Mouse (Mus musculus): Measurements from ENCODE around the gene Mex3a. TPM values are rescaled to one million over a fixed set of nuclear protein-coding genes. Genes with fewer than 3 reads are reported as not detected.

Gene Mex3a
- polyA plus RNA-seq, 1 experiment from 2014 or later: 37.7 TPM

DNA sequence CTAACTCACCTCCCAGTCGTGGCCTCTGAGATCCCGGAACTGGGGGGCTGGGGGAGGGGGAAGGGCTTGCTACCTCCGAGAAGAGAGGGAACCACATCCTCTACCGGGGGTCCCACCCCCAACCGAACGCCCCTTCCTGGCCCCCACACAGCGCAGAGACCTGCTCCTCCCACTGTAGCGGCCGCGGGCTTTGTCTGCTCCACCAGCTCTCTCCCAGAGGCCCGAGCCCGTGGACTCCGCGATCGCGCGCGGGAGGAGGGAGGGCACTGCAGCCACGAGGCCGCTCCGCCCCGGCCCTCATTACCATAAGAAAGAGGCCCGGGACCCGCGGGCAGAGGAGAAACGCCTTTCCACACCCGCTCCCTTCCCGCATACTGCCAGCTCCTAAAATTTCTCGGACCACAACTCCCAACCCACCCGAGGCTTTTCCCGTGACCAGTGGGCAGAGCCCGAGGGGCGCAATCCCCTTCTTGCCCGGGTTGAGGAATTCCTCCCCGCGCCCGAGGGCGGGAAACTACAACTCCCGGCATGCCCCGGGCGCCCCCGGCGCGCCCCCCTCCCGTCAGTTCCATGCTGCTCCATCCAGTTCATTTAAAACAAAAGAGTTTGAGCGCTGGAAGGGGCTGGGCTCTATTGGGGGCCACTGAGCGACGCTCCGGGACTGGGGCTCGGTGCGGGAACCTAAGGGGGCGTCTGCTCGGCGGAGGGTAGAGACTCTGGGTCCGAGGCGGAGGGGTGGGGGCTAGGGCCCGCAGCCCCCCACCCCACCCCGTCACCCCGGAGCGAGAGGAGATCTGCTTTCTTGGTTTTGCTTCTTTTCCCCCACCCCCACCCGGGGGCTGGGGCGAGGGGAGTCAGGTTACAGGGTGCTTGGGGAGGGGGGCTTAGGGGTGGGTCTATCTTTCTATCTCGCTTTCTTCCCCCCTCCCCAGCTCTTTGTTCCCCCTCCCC lies 572 bp upstream of the Mex3a start:
- ATAC-seq (ENCODE audit: insufficient number of reproducible peaks, insufficient read depth, low FRiP score, low TSS enrichment): peak; percentile 84
- H3K4me1 ChIP-seq: peaks cover 53% of the 10 kb centered on the region

DNA sequence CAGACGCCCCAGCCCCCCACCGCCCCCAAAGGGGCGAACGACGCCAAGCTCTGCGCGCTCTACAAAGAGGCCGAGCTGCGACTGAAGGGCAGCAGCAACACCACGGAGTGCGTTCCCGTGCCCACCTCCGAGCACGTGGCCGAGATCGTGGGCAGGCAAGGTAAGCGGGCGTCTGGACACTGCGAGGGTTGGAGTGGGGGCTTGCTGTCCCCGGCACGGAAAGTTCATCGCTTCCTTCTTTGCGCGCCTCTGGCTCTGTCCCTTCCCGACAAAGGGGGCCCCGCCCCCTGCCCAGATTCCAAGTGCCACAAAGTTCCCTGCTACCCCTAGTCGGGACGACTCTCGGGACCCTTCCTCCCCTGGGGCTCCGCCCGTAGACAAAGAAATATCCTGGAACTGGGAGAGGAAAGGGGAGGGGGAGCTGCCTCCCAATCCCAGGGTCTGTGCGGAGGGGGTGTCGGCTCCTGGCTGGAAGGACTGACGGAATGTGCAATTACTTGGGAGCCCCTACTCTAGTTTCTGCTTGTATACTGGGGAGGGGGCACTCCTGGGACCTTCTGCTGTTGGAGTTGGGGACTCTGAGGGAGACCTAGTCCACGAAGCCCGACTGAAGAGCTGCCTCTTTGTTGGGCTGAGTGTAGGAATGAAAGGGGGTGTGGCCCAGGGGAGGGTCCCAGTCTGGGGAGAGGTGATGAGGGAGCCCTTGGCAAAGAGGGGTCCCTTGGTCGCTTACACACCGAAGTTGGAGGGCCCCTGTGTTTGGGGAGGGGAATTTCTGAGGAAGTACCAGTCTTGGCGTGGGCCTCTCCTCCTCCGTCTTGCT lies 705 bp downstream of the Mex3a start:
- Histone ChIP-seq H3K4me2 (replicated peaks) (peak overlapping the region; percentile 96), H3K9ac (peak overlapping the region; percentile 98), H3K27ac (peak overlapping the region; percentile 99), H3K9me3 (no peaks in the 10 kb centered on the region), H3K4me3 (peak overlapping the region; percentile 85), H3K36me3 (peaks cover 21% of the 10 kb centered on the region), H3K4me1 (peaks cover 60% of the 10 kb centered on the region), H3K27me3 (no peaks in the 10 kb centered on the region)
- WGBS: under 1% methylated on average over 40 of the region's 40 CpGs
- ATAC-seq (ENCODE audit: insufficient number of reproducible peaks, insufficient read depth, low FRiP score, low TSS enrichment): peak; percentile 36

More for the DNA sequence above, 572 bp upstream of the Mex3a start:
- Histone ChIP-seq H3K9ac (peak overlapping the region; percentile 98), H3K36me3 (peaks cover 8% of the 10 kb centered on the region), H3K27me3 (no peaks in the 10 kb centered on the region), H3K4me2 (replicated peaks) (peak overlapping the region; percentile 78), H3K27ac (peak overlapping the region; percentile 99), H3K4me3 (peak overlapping the region; percentile 85), H3K9me3 (no peaks in the 10 kb centered on the region)
- under 1% methylated on average over 59 of the region's 63 CpGs for WGBS

DNA sequence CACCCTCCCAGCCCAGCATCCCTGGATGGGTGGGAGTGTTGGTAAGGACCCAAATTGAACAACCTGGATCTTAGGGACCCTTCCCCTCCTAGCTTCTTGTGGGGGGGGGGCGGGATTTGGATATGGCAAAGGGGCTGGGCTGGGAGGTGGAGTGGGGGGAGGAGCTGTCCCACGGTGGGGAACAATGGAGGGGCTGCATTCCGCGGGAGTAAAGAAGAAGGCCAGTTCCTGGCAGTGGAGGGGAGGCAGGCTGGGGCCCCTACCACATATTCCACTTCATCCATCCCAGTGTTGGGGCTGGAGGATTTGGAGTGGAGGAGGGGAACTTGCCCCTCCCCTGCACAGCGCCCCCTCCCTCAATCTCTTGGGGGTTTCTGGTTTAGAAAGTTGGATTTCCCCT lies 1.5 kb downstream of the Mex3a start:
- Histone ChIP-seq H3K4me3 (peak overlapping the region; percentile 85), H3K4me2 (replicated peaks) (peak overlapping the region; percentile 96), H3K27ac (peak overlapping the region; percentile 99), H3K36me3 (peaks cover 29% of the 10 kb centered on the region), H3K27me3 (no peaks in the 10 kb centered on the region), H3K4me1 (peaks cover 61% of the 10 kb centered on the region), H3K9me3 (no peaks in the 10 kb centered on the region), H3K9ac (peak overlapping the region; percentile 98)
- 0% methylated on average over 4 of the region's 5 CpGs for WGBS
- no peak for ATAC-seq (ENCODE audit: insufficient number of reproducible peaks, insufficient read depth, low FRiP score, low TSS enrichment)

DNA sequence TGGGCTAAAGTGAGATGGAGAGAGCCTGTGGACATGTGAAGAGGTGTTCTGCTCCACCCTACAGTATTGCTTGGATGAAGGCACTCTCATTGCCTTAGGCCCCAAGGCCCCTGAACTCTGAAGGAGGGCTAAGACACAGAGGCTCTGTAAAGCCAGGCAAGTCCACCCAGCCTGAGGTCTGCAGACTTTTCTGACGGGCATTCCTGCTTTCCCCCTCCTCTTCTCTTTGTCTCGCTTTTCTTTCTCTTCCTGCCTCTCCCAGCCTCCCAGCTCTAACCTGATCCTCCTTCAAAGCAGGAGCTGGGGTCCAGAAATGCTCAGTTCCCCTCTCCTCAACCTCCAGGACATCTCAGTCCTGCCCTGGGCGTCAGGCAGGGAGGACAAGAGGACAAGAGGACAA lies 2.8 kb downstream of the Mex3a start:
- H3K9ac ChIP-seq: peak overlapping the region; percentile 98
- H3K9me3 ChIP-seq: no peaks in the 10 kb centered on the region
- H3K4me2 ChIP-seq (replicated peaks): peak overlapping the region; percentile 96
- H3K36me3 ChIP-seq: peaks cover 34% of the 10 kb centered on the region
- ATAC-seq (ENCODE audit: insufficient number of reproducible peaks, insufficient read depth, low FRiP score, low TSS enrichment): no peak
- H3K27me3 ChIP-seq: no peaks in the 10 kb centered on the region
- H3K27ac ChIP-seq: peak overlapping the region; percentile 99
- 2% methylated on average over 3 of the region's 3 CpGs for WGBS
- peaks cover 58% of the 10 kb centered on the region for H3K4me1 ChIP-seq
- peak overlapping the region; percentile 85 for H3K4me3 ChIP-seq

DNA sequence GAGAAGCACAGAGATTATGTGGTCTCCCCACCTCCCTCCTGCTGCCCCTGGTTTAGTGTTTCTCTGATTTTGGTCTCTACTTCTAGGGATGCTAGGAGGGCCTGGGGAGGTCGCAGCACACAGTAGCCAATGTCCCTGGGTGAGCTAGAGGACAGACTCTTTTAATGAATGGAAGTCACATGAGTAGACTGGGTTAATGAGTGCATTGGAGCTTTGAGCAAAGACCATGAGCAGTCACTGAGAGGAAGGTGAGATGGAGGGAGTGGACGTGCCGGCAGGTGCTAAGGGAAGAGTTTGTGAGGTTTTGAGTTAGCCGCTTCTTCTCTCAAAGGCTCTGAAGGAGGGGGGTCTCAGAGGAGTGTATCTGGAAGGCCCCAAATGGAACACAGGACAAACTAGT lies 3.3 kb downstream of the Mex3a start:
- H3K4me3 ChIP-seq: peak overlapping the region; percentile 85
- H3K27me3 ChIP-seq: no peaks in the 10 kb centered on the region
- WGBS: 25% methylated on average over 4 of the region's 4 CpGs
- no peaks in the 10 kb centered on the region for H3K9me3 ChIP-seq
- peak overlapping the region; percentile 96 for H3K4me2 ChIP-seq (replicated peaks)
- peak overlapping the region; percentile 99 for H3K27ac ChIP-seq
- H3K36me3 ChIP-seq: peaks cover 39% of the 10 kb centered on the region
- H3K4me1 ChIP-seq: peaks cover 59% of the 10 kb centered on the region
- ATAC-seq (ENCODE audit: insufficient number of reproducible peaks, insufficient read depth, low FRiP score, low TSS enrichment): no peak
- peak overlapping the region; percentile 98 for H3K9ac ChIP-seq

DNA sequence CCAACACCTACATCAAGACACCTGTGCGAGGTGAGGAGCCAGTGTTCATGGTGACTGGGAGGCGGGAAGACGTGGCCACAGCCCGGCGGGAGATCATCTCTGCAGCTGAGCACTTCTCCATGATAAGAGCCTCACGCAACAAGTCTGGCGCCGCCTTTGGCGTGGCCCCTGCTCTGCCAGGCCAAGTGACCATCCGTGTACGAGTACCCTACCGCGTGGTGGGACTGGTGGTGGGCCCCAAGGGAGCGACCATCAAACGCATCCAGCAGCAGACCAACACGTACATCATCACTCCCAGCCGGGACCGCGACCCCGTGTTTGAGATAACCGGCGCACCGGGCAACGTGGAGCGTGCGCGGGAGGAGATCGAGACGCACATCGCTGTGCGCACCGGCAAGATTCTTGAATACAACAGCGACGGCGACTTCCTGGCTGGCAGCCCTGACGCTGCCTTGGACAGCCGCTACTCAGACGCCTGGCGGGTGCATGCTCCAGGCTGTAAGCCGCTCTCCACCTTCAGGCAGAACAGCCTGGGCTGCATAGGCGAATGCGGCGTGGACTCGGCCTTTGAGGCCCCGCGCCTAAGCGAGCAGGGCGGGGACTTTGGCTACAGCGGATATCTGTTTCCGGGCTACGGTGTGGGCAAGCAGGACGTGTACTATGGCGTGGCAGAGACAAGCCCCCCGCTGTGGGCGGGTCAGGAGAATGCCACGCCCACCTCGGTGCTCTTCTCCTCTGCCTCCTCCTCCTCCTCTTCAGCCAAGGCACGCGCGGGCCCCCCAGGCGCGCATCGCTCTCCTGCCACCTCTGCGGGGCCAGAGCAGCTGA lies 4.1 kb downstream of the Mex3a start:
- Histone ChIP-seq H3K9me3 (no peaks in the 10 kb centered on the region), H3K9ac (peak overlapping the region; percentile 98), H3K27ac (peak overlapping the region; percentile 99), H3K27me3 (no peaks in the 10 kb centered on the region), H3K4me2 (replicated peaks) (peak overlapping the region; percentile 96), H3K36me3 (peaks cover 47% of the 10 kb centered on the region), H3K4me3 (peak overlapping the region; percentile 85), H3K4me1 (peaks cover 61% of the 10 kb centered on the region)
- 5% methylated on average over 64 of the region's 64 CpGs for WGBS
- ATAC-seq (ENCODE audit: insufficient number of reproducible peaks, insufficient read depth, low FRiP score, low TSS enrichment): no peak

DNA sequence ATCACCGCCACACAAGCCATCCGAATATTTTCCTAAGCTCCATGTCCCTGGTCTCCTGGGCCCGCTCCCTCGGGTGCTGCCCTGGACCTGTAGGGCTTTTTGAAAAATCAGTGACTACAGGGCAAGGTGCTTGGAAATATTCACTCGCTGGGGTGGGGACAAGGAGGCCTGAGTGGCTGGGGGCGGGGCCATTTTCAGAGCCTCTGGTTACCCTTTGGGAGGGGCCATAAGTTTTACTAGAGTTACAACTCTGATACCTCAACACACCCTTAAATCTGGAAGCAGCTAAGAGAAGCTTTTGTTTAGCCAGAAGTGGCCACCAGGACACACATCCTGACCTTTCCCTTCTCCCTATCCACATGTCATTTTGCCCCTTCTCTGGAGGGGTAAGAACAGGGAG lies 5.0 kb downstream of the Mex3a start:
- Histone ChIP-seq H3K27me3 (no peaks in the 10 kb centered on the region), H3K4me1 (peaks cover 68% of the 10 kb centered on the region), H3K9ac (peak overlapping the region; percentile 98; the same call in 1 of the 2 replicates), H3K27ac (peak overlapping the region; percentile 99), H3K9me3 (no peaks in the 10 kb centered on the region), H3K4me2 (replicated peaks) (peak overlapping the region; percentile 96), H3K4me3 (peak overlapping the region; percentile 85), H3K36me3 (peaks cover 47% of the 10 kb centered on the region)
- WGBS: 58% methylated on average over 6 of the region's 6 CpGs
- no peak for ATAC-seq (ENCODE audit: insufficient number of reproducible peaks, insufficient read depth, low FRiP score, low TSS enrichment)

DNA sequence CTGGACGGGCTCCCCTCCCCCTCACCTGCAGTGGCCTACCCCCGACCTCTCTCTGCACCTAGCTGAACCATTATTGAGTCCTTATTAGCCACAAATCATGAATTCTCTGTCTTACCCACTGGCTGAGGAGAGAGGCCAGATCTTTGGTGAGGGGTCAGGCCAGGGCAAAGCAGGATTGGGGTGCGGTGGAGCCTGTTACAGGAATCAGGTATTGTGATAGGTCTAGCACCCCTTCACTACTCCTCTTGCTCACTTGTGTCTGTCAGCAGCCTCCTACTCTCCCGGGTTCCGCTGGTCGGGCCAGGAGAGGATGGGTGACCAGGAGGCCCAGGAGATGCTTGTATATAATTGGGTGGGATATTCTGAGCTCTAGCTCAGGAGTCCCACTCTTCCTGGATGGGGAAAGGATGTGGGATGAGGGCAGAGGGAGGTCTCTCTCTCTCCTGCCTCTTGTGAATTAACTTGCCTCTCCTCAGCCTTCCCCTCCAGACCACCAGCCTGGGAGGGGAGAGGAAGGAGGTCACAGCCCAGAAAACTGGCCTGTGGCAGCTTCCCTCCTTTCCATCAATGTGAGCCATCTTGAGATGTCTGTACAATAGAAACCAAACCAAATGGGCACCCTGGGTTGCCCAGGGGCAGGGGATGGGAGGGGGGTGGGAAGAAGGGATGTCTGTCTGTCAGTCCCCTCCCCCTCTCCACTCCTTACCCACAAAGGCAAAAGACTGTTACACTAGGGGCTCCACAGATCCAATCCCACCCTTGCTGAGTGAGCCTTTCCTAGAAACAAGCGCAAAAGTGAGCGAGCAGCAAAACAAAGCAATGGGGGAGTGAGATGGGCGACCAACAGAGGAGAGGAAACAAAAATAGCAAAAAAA lies 6.3 kb downstream of the Mex3a start:
- Histone ChIP-seq H3K4me1 (peaks cover 69% of the 10 kb centered on the region), H3K27ac (peak overlapping the region; percentile 69; the same call in 1 of the 2 replicates), H3K9me3 (no peaks in the 10 kb centered on the region), H3K27me3 (no peaks in the 10 kb centered on the region), H3K4me2 (replicated peaks) (peak overlapping the region; percentile 96), H3K36me3 (peaks cover 47% of the 10 kb centered on the region), H3K4me3 (peak overlapping the region; percentile 12), H3K9ac (peak overlapping the region; percentile 39; the same call in 1 of the 2 replicates)
- 19% methylated on average over 9 of the region's 9 CpGs for WGBS
- no peak for ATAC-seq (ENCODE audit: insufficient number of reproducible peaks, insufficient read depth, low FRiP score, low TSS enrichment)

DNA sequence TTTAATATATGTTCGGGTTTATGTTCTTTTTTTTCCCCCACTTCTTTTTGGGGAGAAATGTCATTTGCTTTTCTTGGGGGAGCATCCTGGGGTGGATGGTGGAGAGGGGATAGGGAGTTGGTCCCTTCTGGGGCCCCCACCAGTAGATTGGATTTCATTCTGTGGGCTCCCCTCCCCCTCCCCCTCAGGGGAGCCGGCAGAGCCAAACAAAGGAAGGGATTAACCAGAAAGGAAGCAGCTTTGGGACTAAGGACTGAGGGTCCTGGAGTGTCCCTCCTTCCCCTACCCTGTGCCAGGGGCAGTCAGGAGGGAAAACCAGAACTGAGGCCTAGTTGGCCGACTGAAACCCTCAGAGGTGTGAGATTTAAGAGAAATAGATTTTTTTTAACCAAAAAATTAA lies 7.2 kb downstream of the Mex3a start:
- Histone ChIP-seq H3K27ac (peak overlapping the region; percentile 36; the same call in 1 of the 2 replicates), H3K36me3 (peaks cover 47% of the 10 kb centered on the region), H3K9ac (no peak overlapping the region; the same call in 1 of the 2 replicates), H3K4me3 (no peak overlapping the region), H3K9me3 (no peaks in the 10 kb centered on the region), H3K27me3 (no peaks in the 10 kb centered on the region), H3K4me1 (peaks cover 68% of the 10 kb centered on the region), H3K4me2 (replicated peaks) (0 out of 2 replicates have a peak overlapping the region, but pooled peaks have one; percentile 11)
- 9% methylated on average over 3 of the region's 3 CpGs for WGBS
- ATAC-seq (ENCODE audit: insufficient number of reproducible peaks, insufficient read depth, low FRiP score, low TSS enrichment): no peak

DNA sequence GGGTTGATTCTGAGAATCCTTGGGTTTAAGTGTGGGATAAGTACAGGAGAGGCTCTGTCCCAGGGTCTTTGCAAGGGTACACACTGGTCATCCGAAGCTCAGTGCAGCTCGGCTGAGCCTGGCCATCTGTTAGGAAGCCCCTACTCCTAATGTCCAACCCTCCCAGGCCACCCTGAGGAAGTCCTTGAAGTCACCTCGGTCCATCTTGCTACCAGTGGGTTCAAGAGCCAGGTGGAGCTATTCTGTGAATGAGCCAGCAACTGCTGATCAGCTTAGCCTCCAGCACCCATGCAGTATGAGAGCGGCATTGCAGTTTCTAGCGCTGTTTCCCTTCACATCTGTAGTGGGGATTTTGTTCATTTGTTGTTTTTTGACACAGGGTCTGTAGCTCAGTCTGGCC lies 7.9 kb downstream of the Mex3a start:
- Histone ChIP-seq H3K27me3 (no peaks in the 10 kb centered on the region), H3K36me3 (peaks cover 47% of the 10 kb centered on the region), H3K4me3 (no peak overlapping the region), H3K27ac (peak overlapping the region; percentile 57; the same call in 1 of the 2 replicates), H3K9me3 (no peaks in the 10 kb centered on the region), H3K4me1 (peaks cover 61% of the 10 kb centered on the region), H3K4me2 (replicated peaks) (no peak overlapping the region), H3K9ac (no peak overlapping the region)
- no peak for ATAC-seq (ENCODE audit: insufficient number of reproducible peaks, insufficient read depth, low FRiP score, low TSS enrichment)
- WGBS: 48% methylated on average over 5 of the region's 5 CpGs
